Mouse (Mus musculus) embryo, embryonic 10.5 days (tissue): ENCODE measurements around the gene Irf7.

ENCODE experiments used
- DNase-seq: peaks from one replicate; pipeline ENCODE4 v3.0.0-alpha.2; 2015; ENCODE audit warnings: low spot score

Gene Irf7

DNA sequence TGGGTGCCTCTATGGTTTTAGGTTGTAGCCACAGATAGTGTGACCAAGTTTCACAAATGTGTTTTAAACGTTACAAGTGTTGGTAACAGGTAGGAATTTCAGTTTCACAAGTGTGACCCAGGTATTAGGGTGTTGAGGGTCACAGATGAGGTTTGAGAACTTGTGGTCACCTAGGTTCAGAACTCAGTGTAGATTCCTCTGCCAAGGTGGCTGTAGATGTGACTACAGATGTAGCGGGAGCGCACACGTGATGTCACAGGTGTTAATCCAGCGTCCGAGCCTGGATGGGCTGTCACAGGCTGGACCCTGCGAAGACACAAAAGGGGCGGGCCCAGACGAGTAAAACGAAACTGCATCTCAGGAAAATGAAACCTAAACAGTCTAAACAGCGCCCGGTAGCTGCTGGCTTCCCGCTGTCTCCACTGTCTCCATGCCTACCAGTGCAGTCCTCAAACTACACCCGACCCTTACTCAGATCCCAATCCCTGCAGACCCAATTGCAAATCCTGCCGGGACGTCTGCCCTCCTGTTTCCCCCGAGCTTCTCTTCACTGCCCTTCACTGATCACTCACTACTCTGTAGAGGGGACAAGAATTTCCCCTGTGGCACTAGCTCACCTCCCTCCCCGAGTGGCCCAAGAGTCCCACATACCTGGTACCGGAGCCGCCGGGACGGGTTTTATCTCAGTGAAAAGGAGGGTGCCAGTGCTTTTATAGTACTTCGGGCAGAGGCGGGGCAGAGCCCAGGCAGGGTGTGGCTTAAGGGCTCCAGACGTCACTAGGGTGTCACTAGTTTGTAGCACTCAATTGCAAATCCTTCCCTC lies at the start of gene Irf7:
Gene Irf7 (minus strand): TSS at position 743 of the 823 bp plus-strand sequence.
- peak; percentile 40 for DNase-seq

DNA sequence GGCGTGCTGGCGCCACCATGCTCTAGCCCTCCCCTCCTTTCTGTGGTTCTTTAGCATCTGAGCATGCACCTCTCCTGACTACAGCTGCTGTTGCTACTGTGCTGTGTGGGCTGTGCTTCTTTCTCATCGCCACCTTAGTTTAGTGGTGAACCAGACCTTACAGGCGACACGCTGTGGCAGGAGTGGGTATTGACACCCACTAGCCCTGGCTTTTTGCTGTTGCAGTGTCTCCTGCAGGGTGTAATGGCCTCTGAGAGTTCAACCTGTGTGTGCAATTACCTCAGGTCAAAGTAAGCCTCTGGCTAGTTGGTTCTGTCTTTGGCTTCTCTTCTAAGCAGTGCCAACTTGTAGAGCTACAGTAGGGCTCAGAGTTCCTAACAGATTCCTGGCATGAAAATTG lies 49.7 kb upstream of the Irf7 start:
- DNase-seq, result peak; percentile 37

- no peak for DNase-seq
These were observed 48.8 kb upstream of the Irf7 start for GRCm38 (mm10) chr7:141315076-141315475.

GRCm38 (mm10) chr7:141314416-141314815 lies 48.1 kb upstream of the Irf7 start:
- DNase-seq, result no peak

GRCm38 (mm10) chr7:141304537-141304936 lies 38.3 kb upstream of the Irf7 start:
- no peak for DNase-seq

DNA sequence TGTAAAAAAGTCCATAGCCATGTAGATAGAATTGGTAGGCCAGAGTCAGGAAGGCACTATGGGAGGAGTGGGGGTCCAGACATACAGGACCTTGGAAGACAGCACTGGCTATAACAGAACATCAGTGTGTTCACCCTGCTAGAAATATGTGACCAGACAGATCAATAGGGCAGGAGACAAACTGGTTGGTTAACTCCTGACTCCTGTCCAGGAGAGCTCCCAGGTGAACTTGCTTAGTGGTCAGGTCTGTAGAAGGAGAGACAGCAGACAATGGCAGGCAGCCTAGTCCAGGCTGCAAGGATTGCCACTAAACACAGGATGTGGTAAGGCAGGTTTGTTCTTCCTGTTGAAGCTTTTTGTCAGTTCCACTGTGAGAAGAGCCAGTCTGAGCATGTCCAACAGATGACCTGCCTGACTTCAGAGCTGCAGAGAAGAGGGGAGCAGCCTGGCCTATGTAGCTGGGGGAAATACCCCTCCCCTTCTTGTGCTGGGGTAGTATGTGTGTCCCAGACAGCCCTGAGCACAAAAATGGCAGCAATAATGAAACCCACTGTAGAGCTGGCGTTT lies 36.5 kb upstream of the Irf7 start:
- DNase-seq, result no peak

GRCm38 (mm10) chr7:141301386-141301785 lies 35.1 kb upstream of the Irf7 start:
- no peak for DNase-seq

GRCm38 (mm10) chr7:141299175-141299574 lies 32.9 kb upstream of the Irf7 start:
- no peak for DNase-seq

DNA sequence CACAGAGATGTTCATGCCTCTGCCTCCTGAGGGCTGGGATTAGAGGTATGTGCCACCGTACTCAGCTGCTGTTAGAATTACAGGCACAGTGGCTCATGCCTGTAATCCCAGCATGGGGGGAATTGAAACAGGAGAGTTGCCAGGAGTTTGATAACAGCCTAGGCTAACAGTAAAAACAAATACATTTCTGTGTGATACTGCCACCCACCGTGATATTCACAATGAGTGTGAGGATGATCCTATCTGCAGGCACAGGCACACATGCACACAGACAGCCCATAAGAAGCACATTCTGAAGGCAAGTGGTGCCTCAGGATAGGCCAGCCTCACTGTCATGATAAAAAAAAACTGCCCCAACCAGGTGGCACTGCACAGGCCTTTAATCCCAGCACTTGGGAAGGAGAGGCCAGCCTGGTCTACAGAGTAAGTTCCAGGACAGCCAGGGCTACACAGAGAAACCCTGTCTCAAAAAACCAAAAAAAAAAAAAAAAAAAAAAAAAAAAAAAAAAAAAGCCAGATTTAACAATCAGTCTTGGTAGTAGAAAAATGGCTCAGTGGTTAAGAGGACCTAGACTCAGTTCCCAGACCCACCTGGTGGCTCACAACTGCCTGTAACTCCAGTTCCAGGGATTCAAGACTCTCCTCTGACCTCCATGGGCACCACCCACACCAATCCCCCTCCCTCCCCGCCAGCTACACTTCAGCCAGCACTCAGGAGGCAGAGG lies 31.8 kb upstream of the Irf7 start:
- DNase-seq, result no peak

DNA sequence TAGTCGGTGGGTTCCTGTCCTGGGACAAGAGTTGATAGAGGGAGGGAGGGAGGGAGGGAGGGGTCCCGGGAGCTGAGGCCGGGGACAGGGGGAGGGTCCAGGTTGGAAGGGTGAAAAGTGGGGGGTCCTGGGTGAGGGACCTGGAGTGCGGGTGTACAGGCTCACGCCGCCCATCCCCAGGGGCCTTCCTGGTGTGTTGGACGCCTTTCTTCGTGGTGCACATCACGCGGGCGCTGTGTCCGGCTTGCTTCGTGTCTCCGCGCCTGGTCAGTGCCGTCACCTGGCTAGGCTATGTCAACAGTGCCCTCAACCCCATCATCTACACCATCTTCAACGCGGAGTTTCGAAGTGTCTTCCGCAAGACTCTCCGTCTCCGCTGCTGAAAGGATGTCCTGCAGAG lies 28.2 kb upstream of the Irf7 start:
- peak; percentile 28 for DNase-seq

- DNase-seq, result peak; percentile 63
These were observed 27.7 kb upstream of the Irf7 start for GRCm38 (mm10) chr7:141293852-141294471.

- DNase-seq, result peak; percentile 27
These were observed 26.5 kb upstream of the Irf7 start for GRCm38 (mm10) chr7:141292583-141293388.

- DNase-seq, result peak; percentile 65
These were observed 25.8 kb upstream of the Irf7 start, which contains the start of gene Drd4 for GRCm38 (mm10) chr7:141291921-141292582. Gene Drd4 (plus strand): TSS chr7:141292006.

DNA sequence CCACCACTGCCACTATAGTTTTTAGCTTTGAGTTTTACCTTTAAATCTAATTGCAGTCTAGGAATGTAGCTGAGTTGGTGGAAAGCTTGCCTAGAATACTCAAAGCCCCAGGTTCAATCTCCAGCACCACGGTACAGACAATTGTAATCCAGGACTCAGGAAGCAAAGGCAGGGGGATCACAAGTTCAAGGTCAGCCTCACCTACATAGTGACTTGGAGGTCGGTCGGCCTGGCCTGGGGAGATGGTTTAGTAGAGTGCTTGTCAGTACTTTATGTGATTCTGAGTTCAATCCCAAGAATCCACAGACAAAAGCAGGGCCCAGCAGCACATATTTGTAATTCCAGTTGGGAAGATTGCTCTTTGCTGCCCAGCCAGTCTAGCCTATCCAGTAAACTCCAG lies 21.8 kb upstream of the Irf7 start:
- DNase-seq, result no peak

- DNase-seq, result no peak
These were observed 16.5 kb upstream of the Irf7 start for GRCm38 (mm10) chr7:141282756-141283155.

- DNase-seq, result no peak
These were observed 15.2 kb upstream of the Irf7 start for GRCm38 (mm10) chr7:141281442-141281841.

GRCm38 (mm10) chr7:141278766-141279590 lies 12.7 kb upstream of the Irf7 start, which contains the start of gene Sct:
Gene Sct (minus strand): TSS chr7:141279133.
- peak; percentile 74 for DNase-seq

DNA sequence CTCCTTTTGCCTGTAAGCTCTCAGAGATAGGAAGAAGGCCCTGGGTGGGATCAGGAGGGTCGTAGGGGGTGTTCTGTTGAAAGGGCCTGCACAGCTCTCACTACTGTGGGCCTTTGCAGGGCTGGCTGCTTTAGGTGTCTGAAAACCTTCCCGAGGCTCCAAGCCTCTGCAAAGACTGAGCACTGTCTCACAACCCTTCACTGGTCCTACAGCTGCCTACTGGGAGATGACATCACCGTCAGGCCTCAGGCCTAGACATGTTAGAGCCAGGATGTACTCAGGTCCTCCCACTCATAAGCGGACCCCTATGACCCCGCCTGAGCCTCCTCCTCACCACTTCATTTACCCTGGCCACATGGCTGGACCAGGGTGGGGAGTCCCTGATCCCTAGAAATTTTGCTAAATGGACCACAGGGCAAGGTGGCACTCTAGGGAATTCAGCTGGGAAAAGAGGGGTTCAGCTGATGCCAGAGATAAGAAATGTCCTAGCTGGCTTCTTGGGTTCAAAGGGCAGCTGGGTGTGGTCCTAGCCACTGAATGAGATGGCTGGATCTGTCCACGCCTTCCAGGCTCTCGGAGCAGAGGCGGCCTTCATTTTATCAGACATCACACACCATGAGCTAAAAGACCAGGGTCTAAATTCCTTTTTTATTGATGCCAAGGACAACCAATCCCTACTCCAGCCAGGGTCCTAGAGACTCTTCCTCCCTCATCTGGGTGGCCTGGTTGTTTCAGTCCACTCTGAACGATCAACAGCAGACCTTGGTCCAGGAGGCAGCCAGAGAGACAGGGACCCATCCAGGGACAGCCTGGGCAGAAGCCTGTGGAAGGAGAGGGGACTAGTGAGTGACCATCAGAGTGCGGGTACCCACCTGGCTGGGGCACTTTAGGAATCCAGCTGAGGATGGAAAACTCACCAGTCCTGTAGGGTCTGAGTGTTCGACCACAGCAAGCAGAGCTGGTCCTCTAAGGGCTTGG lies 11.7 kb upstream of the Irf7 start:
- DNase-seq, result no peak

- peak; percentile 24 for DNase-seq
These were observed 10.3 kb upstream of the Irf7 start, which contains the start of gene Cdhr5 for GRCm38 (mm10) chr7:141276546-141276945. Gene Cdhr5 (minus strand): TSS chr7:141276786.
